Mouse (Mus musculus): Measurements from ENCODE around the gene Nfatc4. TPM values are rescaled to one million over a fixed set of nuclear protein-coding genes. Genes with fewer than 3 reads are reported as not detected.

The Nfatc4 gene
- 22.3 and 22.5 TPM in 2 replicates for polyA plus RNA-seq (2015; fragmentation: Nextera tagmentation; extraction: Ambion mirVana)

DNA sequence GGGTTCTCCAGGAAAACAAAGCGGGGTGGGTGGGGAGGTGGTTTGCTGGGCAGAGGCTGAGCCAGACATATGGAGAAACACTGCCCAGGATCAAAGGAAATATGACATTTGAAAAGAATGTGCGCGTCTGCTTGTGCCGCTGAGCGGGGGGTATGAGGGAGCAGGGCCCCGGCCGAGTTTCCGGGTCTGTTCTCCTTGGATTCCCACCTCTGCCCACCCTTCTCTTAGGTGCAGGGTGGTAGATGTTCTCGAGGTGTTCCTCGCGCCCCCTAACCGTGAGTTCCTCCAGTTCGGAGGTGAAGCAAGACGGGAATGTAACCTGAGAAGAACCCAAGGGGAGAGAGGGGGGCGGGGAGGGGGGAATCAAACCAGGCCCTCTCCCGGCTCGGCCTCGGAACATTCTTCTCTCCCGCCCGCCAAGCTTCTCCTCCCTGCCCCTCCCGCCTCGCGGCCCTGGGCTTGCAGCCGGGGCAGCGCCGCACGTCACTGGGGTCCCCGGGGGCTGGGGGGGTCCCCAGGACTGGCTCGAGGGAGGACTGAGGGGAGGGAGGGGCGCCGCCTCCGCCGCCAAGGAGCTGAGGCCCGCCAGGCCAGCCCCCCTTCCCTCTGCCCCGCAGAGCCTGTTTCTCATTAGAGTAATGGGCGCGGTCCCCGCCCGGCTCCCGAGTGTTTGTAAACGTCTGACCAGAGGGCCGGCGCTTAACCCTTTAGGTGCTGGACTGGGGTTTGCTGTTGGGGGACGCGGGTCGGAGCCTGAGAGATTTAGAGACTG is at the start of gene Nfatc4:
TSS of gene Nfatc4 (plus strand) at position 154 of the 772 bp plus-strand sequence.

DNA sequence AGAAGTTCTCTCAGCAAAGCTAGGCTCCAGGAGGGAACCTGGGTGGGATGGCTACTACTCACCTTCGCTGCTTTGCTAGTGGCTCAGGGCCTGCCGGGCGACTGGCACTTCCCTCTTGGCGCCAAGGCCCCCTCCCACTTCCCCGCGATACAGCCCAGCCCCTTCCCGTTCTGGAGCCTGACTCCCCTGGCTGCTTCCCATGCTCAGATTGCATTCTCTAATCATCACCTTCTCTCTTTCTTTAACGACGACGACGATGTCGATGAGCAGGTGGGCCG is 39.0 kb upstream of the Nfatc4 start, which contains the start of gene Adcy4:
TSS of gene Adcy4 (minus strand) at position 138 of the 278 bp plus-strand sequence.

DNA sequence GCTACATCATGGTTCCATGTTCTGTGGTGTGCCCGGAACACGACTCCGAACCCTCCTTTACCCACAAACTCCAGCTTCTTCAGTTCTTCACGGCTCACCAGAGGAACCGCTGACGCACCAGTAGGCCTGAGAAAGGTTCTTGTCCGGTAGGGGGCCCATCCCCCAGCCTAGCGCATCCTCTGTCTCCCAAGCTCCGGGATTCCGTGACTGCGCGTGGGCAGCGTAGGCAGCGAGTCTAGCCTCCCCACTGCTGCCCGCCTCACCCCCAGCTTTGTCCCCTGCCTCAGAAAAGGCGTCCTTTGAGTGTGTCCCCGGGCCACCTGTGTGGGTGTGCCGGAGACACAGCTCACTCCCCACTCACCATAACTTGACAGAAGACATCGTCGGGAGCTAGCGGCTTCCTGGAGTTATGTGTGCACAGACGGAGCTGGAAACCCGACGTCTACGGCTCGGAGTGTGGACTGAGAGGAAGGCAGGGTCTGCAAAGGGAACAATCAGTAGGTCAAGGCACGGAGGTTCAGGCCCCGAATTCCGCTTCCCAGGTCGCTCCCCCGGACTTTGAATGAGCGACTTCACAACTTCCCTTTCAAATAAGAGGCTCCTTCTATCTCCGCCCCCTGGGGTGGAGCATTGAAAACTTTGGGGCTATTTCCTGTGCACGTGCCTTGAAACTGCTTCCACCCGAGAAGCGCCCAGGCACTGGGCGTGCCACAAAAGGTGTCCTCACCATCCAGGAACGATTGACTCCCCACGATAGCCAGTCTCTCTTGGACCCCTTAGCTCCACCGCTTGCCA is 34.5 kb upstream of the Nfatc4 start, which contains the start of gene Ripk3:
TSS of gene Ripk3 (minus strand) at position 610 of the 795 bp plus-strand sequence.

DNA sequence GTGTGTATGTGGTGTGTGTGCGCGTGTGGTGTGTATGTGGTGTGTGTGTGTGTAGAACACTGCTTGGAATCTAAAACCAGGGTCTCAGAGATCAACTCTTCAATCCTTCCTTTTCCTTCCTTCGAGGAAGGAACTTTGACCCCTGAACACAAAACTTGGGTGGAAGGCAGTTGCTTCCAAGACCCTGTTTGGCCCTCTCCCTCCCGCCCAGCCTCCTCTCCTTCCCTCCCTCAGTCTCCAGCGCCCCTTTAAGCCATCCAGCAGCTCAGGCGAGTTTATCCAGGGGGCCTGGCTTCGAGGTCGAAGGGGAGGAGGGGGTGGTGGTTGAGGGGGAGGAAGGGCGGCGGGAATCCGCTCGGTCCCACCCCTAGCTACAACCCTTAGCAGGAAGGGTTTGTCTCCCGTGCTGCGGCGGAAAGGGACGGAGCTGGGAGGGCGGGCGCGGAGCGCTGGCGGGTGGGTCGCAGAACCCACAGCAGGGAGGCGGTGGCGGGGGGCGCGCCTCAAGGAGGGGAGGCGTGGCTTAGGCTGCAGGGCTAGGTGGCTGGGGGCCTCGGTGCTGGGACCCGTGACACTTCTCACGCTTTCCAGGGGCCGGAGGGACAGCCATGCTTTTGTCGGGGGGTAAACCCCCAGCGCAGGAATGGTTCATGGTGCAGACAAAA is 30.8 kb downstream of the Nfatc4 start, which contains the start of gene Nynrin:
TSS of gene Nynrin (plus strand) at position 390 of the 665 bp plus-strand sequence.

Other genes with a start within 250 kb of the Nfatc4 start
- gene Fitm1, start 247.5 kb upstream of the Nfatc4 start, polyA plus RNA-seq (2015; fragmentation: Nextera tagmentation; extraction: Ambion mirVana), result 0.26 TPM in 1 of 2 replicates, not detected in the other
- 104 and 112 TPM in 2 replicates for gene Psme1, start 245.0 kb upstream of the Nfatc4 start, polyA plus RNA-seq (2015; fragmentation: Nextera tagmentation; extraction: Ambion mirVana)
- 6.7 and 6.8 TPM in 2 replicates for gene Emc9, start 237.8 kb upstream of the Nfatc4 start, polyA plus RNA-seq (2015; fragmentation: Nextera tagmentation; extraction: Ambion mirVana)
- 218 and 249 TPM in 2 replicates for gene Psme2, start 232.0 kb upstream of the Nfatc4 start, polyA plus RNA-seq (2015; fragmentation: Nextera tagmentation; extraction: Ambion mirVana)
- 11.0 and 13.6 TPM in 2 replicates for gene Rnf31, start 231.4 kb upstream of the Nfatc4 start, polyA plus RNA-seq (2015; fragmentation: Nextera tagmentation; extraction: Ambion mirVana)
- 17.2 and 21.2 TPM in 2 replicates for gene Irf9, start 219.6 kb upstream of the Nfatc4 start, polyA plus RNA-seq (2015; fragmentation: Nextera tagmentation; extraction: Ambion mirVana)
- gene Rec8, start 205.1 kb upstream of the Nfatc4 start, polyA plus RNA-seq (2015; fragmentation: Nextera tagmentation; extraction: Ambion mirVana), result 1.3 and 1.9 TPM in 2 replicates
- 60.2 and 63.0 TPM in 2 replicates for gene Ipo4, start 187.2 kb upstream of the Nfatc4 start, polyA plus RNA-seq (2015; fragmentation: Nextera tagmentation; extraction: Ambion mirVana)
- 0.56 and 1.4 TPM in 2 replicates for gene Gm49378, start 185.2 kb upstream of the Nfatc4 start, polyA plus RNA-seq (2015; fragmentation: Nextera tagmentation; extraction: Ambion mirVana)
- 68.6 and 69.9 TPM in 2 replicates for gene Tm9sf1, start 179.3 kb upstream of the Nfatc4 start, polyA plus RNA-seq (2015; fragmentation: Nextera tagmentation; extraction: Ambion mirVana)
- 0.26 and 0.35 TPM in 2 replicates for gene Tssk4, start 173.0 kb upstream of the Nfatc4 start, polyA plus RNA-seq (2015; fragmentation: Nextera tagmentation; extraction: Ambion mirVana)
- gene Mdp1, start 162.6 kb upstream of the Nfatc4 start, polyA plus RNA-seq (2015; fragmentation: Nextera tagmentation; extraction: Ambion mirVana), result 35.8 and 39.5 TPM in 2 replicates
- gene Gmpr2, start 151.2 kb upstream of the Nfatc4 start, polyA plus RNA-seq (2015; fragmentation: Nextera tagmentation; extraction: Ambion mirVana), result 32.0 and 33.0 TPM in 2 replicates
- gene Nedd8, start 151.0 kb upstream of the Nfatc4 start, polyA plus RNA-seq (2015; fragmentation: Nextera tagmentation; extraction: Ambion mirVana), result 388 and 415 TPM in 2 replicates
- 13.9 and 15.5 TPM in 2 replicates for gene Tinf2, start 141.3 kb upstream of the Nfatc4 start, polyA plus RNA-seq (2015; fragmentation: Nextera tagmentation; extraction: Ambion mirVana)
- 7.4 and 9.2 TPM in 2 replicates for gene Tgm1, start 109.2 kb upstream of the Nfatc4 start, polyA plus RNA-seq (2015; fragmentation: Nextera tagmentation; extraction: Ambion mirVana)
- 17.3 and 20.5 TPM in 2 replicates for gene Rabggta, start 100.9 kb upstream of the Nfatc4 start, polyA plus RNA-seq (2015; fragmentation: Nextera tagmentation; extraction: Ambion mirVana)
- gene Dhrs1, start 77.5 kb upstream of the Nfatc4 start, polyA plus RNA-seq (2015; fragmentation: Nextera tagmentation; extraction: Ambion mirVana), result 60.6 and 62.9 TPM in 2 replicates
- 18.6 TPM in 2 replicates for gene Nop9, start 77.5 kb upstream of the Nfatc4 start, polyA plus RNA-seq (2015; fragmentation: Nextera tagmentation; extraction: Ambion mirVana)
- gene Cideb, start 64.7 kb upstream of the Nfatc4 start, polyA plus RNA-seq (2015; fragmentation: Nextera tagmentation; extraction: Ambion mirVana), result 0.13 and 0.18 TPM in 2 replicates
- 0.29 and 0.39 TPM in 2 replicates for gene Ltb4r2, start 61.7 kb upstream of the Nfatc4 start, polyA plus RNA-seq (2015; fragmentation: Nextera tagmentation; extraction: Ambion mirVana)
- 0.76 and 6.9 TPM in 2 replicates for gene Ltb4r1, start 57.2 kb upstream of the Nfatc4 start, polyA plus RNA-seq (2015; fragmentation: Nextera tagmentation; extraction: Ambion mirVana)
- 2.3 and 2.7 TPM in 2 replicates for gene Adcy4, start 39.0 kb upstream of the Nfatc4 start, polyA plus RNA-seq (2015; fragmentation: Nextera tagmentation; extraction: Ambion mirVana)
- gene Ripk3, start 34.3 kb upstream of the Nfatc4 start, polyA plus RNA-seq (2015; fragmentation: Nextera tagmentation; extraction: Ambion mirVana), result 19.1 and 19.2 TPM in 2 replicates
- gene Nynrin, start 30.9 kb downstream of the Nfatc4 start, polyA plus RNA-seq (2015; fragmentation: Nextera tagmentation; extraction: Ambion mirVana), result 6.4 and 7.6 TPM in 2 replicates
- 0.18 and 0.21 TPM in 2 replicates for gene Cbln3, start 61.2 kb downstream of the Nfatc4 start, polyA plus RNA-seq (2015; fragmentation: Nextera tagmentation; extraction: Ambion mirVana)
- gene Khnyn, start 61.8 kb downstream of the Nfatc4 start, polyA plus RNA-seq (2015; fragmentation: Nextera tagmentation; extraction: Ambion mirVana), result 8.4 and 9.2 TPM in 2 replicates
- 43.8 and 50.4 TPM in 2 replicates for gene Sdr39u1, start 77.1 kb downstream of the Nfatc4 start, polyA plus RNA-seq (2015; fragmentation: Nextera tagmentation; extraction: Ambion mirVana)
- gene Cma1, start 121.5 kb downstream of the Nfatc4 start, polyA plus RNA-seq (2015; fragmentation: Nextera tagmentation; extraction: Ambion mirVana), result 35.6 and 71.0 TPM in 2 replicates
- gene Cma2, start 127.8 kb downstream of the Nfatc4 start, polyA plus RNA-seq (2015; fragmentation: Nextera tagmentation; extraction: Ambion mirVana), result 0.19 and 0.20 TPM in 2 replicates
- gene Mcpt1, start 194.8 kb downstream of the Nfatc4 start, polyA plus RNA-seq (2015; fragmentation: Nextera tagmentation; extraction: Ambion mirVana), result not detected in 2 replicates
- gene Mcpt9, start 207.4 kb downstream of the Nfatc4 start, polyA plus RNA-seq (2015; fragmentation: Nextera tagmentation; extraction: Ambion mirVana), result not detected in 2 replicates
- 0.25 TPM in 1 of 2 replicates, not detected in the other for gene Mcpt2, start 218.9 kb downstream of the Nfatc4 start, polyA plus RNA-seq (2015; fragmentation: Nextera tagmentation; extraction: Ambion mirVana)
- 1.1 and 2.1 TPM in 2 replicates for gene Mcpt4, start 239.2 kb downstream of the Nfatc4 start, polyA plus RNA-seq (2015; fragmentation: Nextera tagmentation; extraction: Ambion mirVana)

Data from urinary bladder, postnatal 0 days (tissue).